Mouse (Mus musculus): Measurements from ENCODE around the gene Rtraf.
"Not testable (repeated sequence)": the region's sequence is repeated elsewhere in the genome, so short reads cannot be mapped to it uniquely, and the experiment has no call there.

Rtraf gene

DNA sequence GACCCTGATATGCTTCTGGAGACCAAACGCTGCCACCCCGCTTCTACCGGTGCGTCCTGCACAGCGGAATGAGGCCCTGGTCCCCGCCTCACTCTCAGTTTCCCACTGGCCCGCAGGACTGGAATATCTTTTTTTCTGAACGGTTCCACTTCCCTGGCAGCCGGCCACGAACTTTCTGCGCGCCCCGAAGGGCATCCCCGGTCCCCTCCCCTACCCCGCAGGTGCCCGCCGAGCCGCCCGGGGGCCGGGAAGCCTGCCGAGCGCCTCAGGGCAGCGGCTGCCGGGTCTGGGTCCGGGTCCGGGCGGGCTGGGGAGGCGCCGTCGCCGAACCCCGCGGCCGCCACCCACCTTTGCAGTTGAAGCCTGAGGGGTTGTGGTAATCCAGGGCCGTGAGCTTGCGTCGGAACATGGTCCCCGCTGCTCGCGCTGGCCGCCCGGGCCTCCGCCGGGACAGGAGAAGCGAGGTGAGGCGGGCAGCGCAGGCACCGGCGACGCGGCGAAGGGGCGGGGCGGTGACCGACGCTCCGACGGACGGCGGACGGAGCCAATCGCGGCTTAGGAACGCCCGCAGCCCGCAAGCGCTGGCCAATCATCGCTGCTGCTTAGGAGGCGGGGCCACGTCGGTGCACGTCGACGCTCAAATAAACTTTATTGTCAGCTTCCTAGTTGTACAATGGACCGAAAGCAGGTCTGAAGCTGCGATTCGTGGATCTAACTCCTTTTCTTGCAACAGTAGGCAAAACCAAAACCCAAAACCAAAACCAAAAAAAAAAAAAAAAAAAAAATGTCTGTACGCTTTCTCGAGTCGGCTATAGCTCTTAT lies at the start of gene Rtraf:
Gene Rtraf (minus strand): TSS at position 504 of the 822 bp plus-strand sequence.
- DNase-seq (ENCODE audit: low read depth, low spot score): peak; percentile 96

DNA sequence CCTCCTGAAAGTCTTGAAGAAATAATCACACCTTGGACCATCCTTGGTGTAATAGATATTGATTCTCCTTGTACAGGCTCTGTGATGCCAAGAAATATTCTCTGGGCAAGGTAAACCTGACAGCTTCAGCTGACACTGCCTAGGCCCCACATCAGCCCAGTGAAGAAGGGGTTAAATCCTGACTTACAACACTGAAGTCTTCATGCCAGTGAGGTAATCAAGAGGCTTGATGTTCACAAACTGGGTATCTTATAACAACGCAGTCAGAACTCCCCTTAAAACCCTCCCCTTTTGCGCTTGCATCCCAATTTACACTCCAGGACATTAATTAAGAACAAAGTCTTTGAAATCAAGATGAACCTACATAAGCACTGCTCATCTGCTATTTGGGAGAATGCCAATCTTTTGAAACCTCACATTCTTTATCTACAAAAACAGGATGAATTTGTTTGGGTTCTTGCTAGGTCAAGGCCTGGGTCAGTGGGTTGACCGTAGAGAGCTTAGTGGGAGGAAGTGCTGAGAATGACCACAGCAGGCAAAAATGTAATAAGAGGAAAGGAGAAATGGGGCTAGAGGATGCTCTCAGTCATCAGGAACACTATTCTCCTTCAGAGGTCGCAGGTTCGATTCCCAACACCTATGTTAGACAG lies 43.8 kb upstream of the Rtraf start:
- no peak for DNase-seq (ENCODE audit: low read depth, low spot score)

DNA sequence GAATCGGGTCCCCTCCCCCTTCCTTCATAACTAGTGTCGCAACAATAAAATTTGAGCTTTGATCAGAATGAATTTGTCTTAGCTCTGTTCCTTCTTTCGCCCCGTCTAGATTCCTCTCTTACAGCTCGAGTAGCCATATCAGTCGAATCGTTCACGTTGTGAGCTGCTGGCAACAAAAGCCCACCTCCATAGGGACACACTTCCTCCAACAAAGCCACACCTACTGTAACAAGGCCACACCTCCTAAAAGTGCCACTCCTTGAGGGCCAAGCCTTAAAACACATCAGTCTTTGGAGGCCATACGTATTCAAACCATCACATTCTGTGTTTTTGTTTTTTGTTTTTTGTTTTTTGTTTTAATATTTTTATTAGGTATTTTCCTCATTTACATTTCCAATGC lies 41.5 kb upstream of the Rtraf start:
- DNase-seq (ENCODE audit: low read depth, low spot score): not testable (repeated sequence)

DNA sequence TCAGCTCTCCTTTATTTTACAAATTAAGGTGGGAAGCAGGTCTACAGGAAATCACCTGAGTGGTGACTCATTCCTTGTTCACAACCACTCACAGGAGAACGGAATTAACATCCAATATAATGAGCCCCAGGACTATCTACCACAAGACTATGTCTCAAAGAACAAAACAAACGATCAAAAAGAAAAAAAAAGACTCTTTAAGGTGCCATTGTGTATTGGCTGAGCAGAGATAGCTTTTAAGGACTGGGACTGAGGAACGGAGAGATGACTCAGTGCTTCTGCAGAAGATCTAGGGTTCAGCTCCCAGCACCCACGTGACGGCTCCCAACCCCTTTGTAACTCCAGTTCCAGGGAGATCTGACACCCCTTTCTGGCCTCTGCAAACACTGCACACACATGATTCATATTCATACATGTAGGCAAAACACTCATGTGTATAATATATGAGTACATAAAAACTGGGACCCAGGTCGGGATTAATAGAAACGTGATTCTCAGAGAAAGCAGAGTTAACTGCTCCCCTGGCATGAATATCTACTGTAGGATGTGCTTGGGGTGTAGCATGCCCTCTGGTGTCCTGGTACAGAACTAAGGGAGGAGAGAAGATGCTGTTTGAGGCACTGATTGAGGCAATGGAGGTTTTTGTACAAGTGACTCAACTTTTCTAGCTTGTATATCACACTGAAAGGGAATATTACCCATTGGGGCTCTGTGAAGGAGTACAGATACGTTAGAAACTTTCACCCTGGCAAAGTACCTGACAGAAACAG lies 37.9 kb upstream of the Rtraf start:
- DNase-seq (ENCODE audit: low read depth, low spot score): no peak

DNA sequence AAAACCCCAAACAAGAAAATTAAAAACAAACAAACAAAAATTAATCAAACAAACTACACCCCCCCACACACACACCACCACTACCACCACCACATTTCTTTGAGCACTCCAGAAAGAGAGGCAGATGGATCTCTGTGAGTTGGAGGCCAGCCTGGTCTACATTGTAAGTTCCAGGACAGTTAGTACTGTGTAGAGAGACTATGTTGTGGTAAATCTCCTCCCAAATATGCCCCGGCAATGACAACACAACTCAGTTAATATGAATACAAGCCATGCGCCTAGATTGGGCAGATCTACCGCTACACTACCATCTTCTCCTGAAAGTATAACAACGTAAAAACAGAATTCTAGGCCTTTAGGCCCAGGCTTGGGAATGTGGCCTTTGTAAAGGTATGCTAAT lies 36.7 kb upstream of the Rtraf start:
- DNase-seq (ENCODE audit: low read depth, low spot score): no peak

DNA sequence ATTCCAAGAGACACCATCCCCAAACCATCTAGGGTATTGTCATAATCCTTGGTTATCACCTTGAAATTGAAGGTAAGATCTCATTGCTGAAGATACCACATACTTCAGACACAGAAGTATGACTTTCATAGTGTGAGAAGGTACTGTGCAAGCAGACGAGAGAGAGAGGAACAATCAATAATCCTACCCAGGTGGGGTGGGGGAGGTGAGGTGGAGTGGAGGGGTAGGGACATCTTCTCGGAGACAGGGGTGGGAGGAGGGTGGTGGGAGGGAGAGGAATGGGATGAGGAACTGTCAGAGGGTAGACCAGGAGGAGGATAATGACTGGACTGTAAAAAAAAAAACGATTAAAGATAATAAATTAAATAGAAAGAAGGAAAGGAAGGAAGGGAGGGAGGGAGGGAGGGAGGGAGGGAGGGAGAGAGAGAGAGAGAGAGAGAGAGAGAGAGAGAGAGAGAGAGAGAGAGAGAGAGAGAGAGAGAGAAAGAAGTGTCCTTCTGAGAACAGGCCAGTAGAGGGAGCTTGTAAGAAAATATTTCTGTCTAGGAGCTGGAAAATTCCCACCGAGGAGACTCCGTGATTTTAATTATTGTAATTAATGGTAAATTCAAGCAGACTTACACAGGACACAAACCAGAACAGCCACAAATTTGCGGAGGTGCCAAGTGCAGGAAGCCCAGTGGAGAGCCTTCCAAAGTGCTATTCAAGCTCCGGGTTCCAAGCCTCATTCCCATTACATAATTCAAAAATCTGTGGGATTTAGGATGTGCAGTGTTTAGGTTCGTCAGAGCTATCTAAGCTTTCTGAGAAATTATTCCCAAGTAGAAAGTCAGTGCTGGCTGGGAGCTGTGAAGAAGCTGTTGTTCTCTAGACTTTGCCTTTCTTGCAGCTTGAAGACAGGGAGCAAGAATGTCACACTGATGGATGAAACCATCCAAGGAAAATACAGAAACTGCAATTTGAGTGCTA lies 35.5 kb upstream of the Rtraf start:
- DNase-seq (ENCODE audit: low read depth, low spot score): no peak

DNA sequence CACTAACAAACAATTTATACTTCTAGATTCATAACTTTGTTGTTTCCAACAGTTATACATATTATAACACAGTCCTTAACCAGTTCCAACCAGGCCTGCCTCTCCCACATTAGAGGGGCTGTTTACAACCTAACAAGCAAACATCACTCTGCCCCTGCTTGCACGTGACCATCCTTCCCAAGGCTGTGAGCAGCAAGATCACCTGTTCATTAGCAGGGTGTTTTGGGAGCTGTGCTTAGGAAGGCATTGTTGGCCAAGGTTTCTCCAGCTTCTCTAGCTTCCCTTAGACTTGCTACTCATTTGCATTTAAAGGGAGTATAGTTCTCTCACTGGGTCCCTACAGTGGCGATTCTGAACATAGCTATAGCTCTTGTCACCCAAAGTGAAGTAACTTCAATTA lies 34.7 kb upstream of the Rtraf start:
- DNase-seq (ENCODE audit: low read depth, low spot score): no peak

DNA sequence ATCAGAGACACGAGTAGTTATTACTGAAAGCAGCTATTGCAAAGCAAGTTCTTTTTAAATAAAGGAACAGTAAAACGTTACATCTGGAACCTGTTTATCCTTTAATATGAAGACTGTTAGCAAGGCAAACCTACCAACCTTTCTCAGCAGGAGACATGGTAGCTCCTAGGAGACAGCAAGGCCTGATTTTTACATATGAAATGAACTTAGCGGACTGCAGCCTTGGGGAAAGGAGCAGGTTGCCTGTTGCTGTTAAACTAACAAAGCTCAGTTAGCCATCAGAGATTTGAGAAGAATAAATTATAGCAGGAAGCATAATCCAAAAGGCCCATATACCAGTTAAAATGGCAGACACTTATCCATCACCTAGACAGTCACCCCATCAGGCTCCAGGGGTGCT lies 29.8 kb upstream of the Rtraf start:
- DNase-seq (ENCODE audit: low read depth, low spot score): no peak

DNA sequence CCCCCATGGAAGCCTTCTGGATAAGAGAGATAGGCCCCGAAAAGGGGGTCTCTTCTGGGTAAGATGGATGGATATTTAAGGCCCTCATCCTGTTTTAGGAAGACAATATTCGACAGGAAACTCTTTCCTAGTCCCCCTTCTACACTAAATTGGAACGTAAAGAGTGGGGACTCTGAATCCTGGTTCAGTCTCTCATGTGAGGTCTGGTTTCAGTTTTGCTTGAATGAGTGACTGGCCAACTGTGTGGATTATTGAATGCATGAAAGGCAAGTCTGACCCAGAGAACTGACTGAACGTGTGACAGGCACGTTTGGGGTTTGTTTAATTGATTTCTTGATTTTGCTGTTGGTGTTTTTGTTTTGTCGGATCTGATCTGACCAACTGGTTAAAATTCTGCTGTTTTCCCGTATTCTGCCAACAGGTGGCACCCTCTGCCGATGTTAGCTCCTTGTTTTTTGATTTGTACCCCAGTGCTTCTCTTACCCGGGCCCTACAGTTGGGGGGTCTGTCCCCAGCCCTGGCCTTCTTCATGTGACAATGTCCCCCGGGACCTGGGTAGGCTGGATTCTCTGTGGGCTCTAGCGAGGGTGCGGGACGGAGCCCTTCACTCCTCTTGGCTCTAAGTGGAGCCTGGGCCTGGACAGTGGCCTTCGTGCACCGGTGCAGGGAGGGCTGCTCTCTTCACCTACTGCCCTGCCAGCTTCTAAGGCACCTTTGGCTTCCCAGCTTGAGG lies 16.1 kb upstream of the Rtraf start:
- peak; percentile 76 for DNase-seq (ENCODE audit: low read depth, low spot score)

DNA sequence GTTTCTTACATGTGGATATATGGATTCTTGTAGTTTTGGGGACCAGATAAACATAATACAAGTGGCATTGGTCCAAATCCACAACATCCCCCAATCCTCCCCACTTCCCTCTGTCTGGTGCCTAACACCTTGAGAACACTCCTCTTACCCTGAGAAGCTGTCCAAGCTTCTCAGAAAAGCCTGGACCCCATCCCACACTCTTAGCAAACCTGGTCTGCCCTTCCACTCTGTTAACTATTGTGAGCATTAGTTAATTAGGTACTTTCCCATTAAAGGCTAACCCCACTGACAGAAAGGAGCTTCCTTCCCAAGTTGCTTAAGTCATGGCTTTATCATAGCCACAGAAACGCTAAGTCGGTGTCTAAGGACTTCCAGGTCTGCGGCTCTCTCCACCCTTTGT lies 12.7 kb upstream of the Rtraf start:
- no peak for DNase-seq (ENCODE audit: low read depth, low spot score)

DNA sequence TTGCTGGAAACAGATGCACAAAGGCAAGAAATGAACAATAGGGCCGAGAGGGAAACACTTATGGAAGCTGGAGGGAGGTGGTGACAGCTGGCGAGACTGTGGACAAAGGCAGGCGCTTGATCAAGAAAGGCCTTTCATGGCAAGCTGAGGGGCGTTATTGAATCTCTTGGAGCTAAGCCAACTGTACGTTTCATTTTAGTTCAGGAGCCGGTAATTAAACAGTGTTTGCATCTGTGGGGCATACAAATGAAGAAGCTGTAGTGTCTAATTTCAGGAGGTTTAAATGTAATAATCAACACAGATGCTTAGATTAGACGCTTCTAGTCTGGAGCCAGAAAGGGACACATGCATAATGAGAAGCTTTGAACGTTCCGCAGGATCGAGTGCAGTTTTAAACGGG lies 1.9 kb upstream of the Rtraf start:
- DNase-seq (ENCODE audit: low read depth, low spot score): no peak

DNA sequence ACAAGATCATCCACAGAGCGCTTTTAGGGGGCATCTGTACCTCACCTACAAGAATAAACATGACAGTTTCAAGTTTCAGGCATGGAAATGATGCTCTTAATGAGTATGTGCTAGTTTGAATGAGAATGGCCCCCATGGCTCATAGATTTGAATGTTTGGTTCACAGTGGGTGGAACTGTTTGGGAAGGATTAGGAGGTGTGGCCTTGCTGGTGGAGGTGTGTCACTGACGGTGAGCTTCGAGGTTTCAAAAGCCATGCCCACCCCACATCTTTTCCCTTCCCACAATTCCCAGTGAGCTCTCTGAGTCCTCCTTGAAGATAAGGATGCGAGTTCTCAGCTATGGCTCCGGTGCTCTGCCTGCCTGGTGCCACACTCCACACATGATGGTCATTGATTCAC lies 1.9 kb downstream of the Rtraf start:
- no peak for DNase-seq (ENCODE audit: low read depth, low spot score)

DNA sequence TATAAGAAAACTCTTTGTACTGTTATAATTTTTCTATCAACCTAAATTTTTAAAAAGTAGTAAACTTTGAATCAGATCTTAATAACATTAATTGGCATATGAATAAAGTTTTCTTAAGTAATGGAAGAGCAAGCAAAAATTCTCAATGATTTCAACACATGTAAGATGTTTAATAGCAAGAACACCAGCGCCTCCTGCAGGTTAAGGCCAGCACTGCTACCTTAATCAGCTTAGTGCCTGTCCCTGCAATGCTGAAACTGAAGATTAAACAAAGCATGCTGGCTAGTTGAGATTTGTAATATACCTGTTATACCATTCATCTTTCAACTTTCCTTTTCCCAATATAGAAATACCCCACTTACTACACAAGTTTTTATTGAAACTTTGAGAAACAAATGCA lies 5.7 kb downstream of the Rtraf start:
- peak; percentile 74 for DNase-seq (ENCODE audit: low read depth, low spot score)

DNA sequence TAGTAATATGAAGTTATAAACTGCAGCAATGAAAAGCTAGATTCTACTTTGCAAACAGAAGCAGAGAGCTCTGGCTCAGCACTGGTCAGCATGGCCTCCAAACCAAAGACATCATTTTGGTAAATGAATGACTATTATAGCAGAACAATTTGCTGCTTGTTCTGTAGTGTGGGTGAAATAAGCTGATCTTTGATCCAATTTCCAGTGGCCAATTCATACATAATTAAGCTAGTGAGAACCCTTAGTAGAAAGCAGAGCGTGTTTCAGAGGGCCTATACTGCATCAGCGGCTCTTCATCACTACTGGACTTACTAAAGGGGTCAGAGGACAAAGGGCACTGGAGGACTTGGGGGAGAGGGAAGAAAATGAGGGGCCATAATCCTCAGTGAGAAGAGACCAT lies 10.6 kb downstream of the Rtraf start:
- DNase-seq (ENCODE audit: low read depth, low spot score): no peak

DNA sequence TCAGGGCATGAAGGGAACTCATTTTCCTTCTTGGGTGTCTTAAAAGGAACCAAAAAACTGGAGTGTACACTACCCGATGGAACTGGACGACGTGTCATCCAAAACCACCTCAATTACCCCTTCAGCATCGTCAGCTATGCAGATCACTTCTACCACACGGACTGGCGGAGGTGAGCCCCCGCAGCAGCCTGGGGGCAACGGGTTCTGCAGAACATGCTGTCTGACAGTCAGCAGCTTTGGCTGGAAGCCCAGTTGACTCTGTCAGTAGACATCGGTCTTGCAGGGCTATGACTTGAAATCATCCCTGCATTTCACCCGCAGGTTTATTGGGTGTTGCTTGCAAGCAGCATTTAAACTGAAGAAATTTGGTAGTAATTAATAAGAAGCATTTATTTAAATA lies 13.7 kb downstream of the Rtraf start:
- no peak for DNase-seq (ENCODE audit: low read depth, low spot score)

DNA sequence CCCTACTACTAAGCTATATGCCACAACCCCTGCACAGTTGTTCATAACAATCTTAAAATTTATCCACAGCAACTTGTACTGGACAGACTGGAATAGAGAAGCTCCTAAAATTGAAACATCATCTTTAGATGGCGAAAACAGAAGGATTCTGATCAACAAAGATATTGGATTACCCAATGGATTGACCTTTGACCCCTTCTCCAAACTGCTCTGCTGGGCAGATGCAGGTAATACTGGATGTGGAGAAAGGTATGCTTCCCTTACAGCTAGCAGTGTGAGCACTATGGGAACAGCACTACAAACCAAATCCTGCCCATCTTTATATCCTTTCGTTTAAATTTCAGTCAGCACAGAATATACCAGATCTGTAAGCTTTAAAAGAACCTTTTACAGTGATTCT lies 15.8 kb downstream of the Rtraf start:
- DNase-seq (ENCODE audit: low read depth, low spot score): no peak

DNA sequence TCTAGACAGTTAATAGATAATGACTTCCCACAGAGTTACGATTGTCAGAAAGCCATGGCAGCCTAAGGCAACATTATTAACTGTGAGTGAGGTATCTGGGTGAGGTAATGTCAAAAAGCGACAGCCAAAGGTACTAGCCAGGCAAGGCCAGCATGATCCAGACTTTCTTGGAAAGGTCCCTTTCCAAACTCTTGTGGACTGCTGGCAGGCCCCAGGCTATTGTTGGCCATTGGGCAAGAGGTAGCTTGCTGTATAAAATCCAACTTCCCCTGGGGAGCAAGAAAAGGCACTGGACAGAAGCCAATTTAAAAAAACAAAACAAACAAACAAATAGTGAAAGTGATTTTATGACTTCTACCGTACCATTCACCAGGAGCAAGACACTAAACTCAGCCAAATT lies 16.3 kb downstream of the Rtraf start:
- no peak for DNase-seq (ENCODE audit: low read depth, low spot score)

DNA sequence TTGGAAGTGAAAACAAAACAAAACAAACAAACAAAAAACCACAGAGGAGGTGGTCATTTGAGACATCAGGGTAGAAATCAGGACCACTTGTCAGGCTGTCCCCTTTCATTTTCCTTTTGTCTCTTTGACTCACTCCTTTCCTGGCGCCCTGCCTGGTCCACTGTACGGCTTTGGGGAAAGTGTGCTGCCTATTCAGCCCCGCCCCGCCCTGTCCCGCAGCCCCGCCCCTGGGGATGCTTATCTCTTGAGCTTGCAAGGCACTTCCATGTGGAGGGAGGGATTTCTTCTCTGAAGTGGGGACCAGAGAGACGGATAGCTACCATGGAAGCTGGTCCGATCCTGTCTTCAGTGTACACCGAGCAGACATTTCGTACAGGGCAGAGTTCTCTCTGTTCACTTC lies 20.0 kb downstream of the Rtraf start:
- DNase-seq (ENCODE audit: low read depth, low spot score): no peak

DNA sequence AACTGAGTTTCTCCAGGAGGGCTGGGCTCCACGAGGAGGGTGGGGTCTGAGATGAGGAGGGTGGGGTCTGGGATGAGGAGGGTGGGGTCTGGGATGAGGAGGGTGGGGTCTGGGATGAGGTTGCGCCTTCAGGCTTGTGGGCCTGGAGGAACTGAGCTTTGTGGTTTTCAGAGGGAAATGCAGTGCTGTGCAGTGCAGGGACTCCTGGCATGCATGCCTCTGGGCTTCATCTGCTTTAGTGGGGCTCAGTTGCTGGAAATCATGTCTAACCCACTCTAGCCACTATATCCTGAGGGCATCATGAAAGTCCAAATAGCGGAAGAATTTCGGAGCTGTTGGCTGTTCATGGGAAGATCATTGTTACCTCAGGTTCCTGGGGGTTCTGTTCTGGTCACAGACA lies 20.4 kb downstream of the Rtraf start:
- DNase-seq (ENCODE audit: low read depth, low spot score): no peak

DNA sequence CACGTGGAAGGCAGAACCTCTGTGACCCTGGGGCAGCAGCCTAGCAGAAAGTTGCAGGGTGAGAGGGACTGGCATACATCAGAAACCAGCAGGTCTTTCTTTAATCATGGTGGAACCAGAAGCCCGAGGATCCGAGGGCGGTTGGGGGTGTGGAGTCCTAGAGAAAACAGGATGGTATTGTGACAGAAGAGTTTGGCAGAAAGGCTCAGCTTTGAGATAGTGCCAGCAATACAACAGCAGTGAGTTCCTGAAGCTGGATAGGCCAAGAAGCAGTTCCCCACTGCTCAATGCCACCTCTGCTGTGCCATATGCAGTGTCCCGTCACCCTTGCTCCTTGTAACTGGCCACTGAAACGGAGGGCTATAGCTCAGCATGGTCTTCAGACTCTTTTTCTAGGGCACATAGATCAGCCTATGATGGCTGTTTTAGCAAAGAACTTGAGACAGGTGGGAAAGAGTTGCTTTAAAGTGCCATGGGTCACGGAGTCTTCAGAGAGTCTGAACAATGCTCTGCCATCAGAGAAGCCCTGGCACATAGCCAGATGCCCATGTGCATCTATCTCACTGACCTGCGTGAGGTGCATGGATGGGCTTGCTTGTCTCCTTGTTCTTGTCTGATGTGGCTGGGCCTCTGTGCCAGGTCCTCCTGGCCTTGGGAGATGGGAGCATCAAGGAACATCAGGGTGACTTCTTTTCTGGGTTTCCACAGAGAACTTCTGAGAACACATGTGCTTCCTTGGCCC lies 22.0 kb downstream of the Rtraf start:
- DNase-seq (ENCODE audit: low read depth, low spot score): no peak
